Mouse (Mus musculus): ENCODE data around the gene Ubac2.

- no peak for TF ChIP-seq HCFC1 (IDR thresholded peaks at IDR 0.05; ENCODE audit: low read depth, low read length)
- TF ChIP-seq POLR2A (IDR thresholded peaks at IDR 0.05; ENCODE audit: low read depth, low read length), result no peak
- no peak for TF ChIP-seq RCOR1 (conservative IDR thresholded peaks at IDR 0.05; ENCODE audit: low read depth, low read length)
- TF ChIP-seq CTCF (conservative IDR thresholded peaks at IDR 0.05 in 1 of 2, IDR thresholded peaks at IDR 0.05 in 1 of 2; ENCODE audit: low read depth in 2 of 2, low read length in 2 of 2), result no peak
- TF ChIP-seq USF1 (IDR thresholded peaks at IDR 0.05; ENCODE audit: low read depth, low read length), result no peak
- no peak for TF ChIP-seq ZC3H11A (IDR thresholded peaks at IDR 0.05; ENCODE audit: low read depth, low read length)
- TF ChIP-seq USF2 (conservative IDR thresholded peaks at IDR 0.05; ENCODE audit: low read depth, low read length), result no peak
- no peak for TF ChIP-seq POLR2AphosphoS2 (IDR thresholded peaks at IDR 0.05; ENCODE audit: low read depth, low read length)
- no peak for TF ChIP-seq MAX (IDR thresholded peaks at IDR 0.05; ENCODE audit: low read length)
Observed at GRCm38 (mm10) chr14:121999455-121999854, 121.0 kb downstream of the Ubac2 start.

All from CH12.LX (cell line).